Mouse (Mus musculus): ENCODE data around the gene Nkiras1. TPM values are rescaled to one million over a fixed set of nuclear protein-coding genes. Genes with fewer than 3 reads are reported as not detected.

Gene Nkiras1
- polyA plus RNA-seq, 1 experiment from 2014 or later: 15.0 TPM

- 83% methylated on average over 2 of the region's 2 CpGs for WGBS
- Histone ChIP-seq H3K27me3 (ENCODE audit: insufficient read depth, poor library complexity, severe bottlenecking) (no peaks in the 10 kb centered on the region), H3K4me3 (no peak overlapping the region), H3K4me1 (replicated peaks) (no peaks in the 10 kb centered on the region), H3K27ac (no peak overlapping the region), H3K36me3 (peaks cover 30% of the 10 kb centered on the region), H3K9me3 (no peaks in the 10 kb centered on the region)
- no peak for DNase-seq (ENCODE audit: low spot score)
These were observed 15.5 kb downstream of the Nkiras1 start for GRCm38 (mm10) chr14:18286441-18286840.

GRCm38 (mm10) chr14:18287391-18287790, 16.5 kb downstream of the Nkiras1 start:
- Histone ChIP-seq H3K9me3 (no peaks in the 10 kb centered on the region), H3K4me3 (no peak overlapping the region), H3K36me3 (peaks cover 21% of the 10 kb centered on the region; the same call in 1 of the 2 replicates), H3K4me1 (replicated peaks) (no peaks in the 10 kb centered on the region), H3K27me3 (ENCODE audit: insufficient read depth, poor library complexity, severe bottlenecking) (no peaks in the 10 kb centered on the region), H3K27ac (no peak overlapping the region)
- 86% methylated on average over 2 of the region's 2 CpGs for WGBS
- no peak for DNase-seq (ENCODE audit: low spot score)

GRCm38 (mm10) chr14:18292111-18292510, 21.2 kb downstream of the Nkiras1 start:
- Histone ChIP-seq H3K27me3 (ENCODE audit: insufficient read depth, poor library complexity, severe bottlenecking) (no peaks in the 10 kb centered on the region), H3K36me3 (no peaks in the 10 kb centered on the region), H3K4me1 (replicated peaks) (no peaks in the 10 kb centered on the region), H3K4me3 (no peak overlapping the region), H3K9me3 (no peaks in the 10 kb centered on the region), H3K27ac (no peak overlapping the region)
- 94% methylated on average over 3 of the region's 3 CpGs for WGBS
- DNase-seq (ENCODE audit: low spot score): no peak

GRCm38 (mm10) chr14:18292578-18292977, 21.6 kb downstream of the Nkiras1 start:
- H3K27me3 ChIP-seq (ENCODE audit: insufficient read depth, poor library complexity, severe bottlenecking): no peaks in the 10 kb centered on the region
- no peaks in the 10 kb centered on the region for H3K9me3 ChIP-seq
- DNase-seq (ENCODE audit: low spot score): no peak
- WGBS: 90% methylated on average over 3 of the region's 3 CpGs
- H3K36me3 ChIP-seq: no peaks in the 10 kb centered on the region
- no peaks in the 10 kb centered on the region for H3K4me1 ChIP-seq (replicated peaks)
- no peak overlapping the region for H3K4me3 ChIP-seq
- no peak overlapping the region for H3K27ac ChIP-seq

GRCm38 (mm10) chr14:18297441-18297840, 26.5 kb downstream of the Nkiras1 start:
- no peaks in the 10 kb centered on the region for H3K27me3 ChIP-seq (ENCODE audit: insufficient read depth, poor library complexity, severe bottlenecking)
- no peaks in the 10 kb centered on the region for H3K4me1 ChIP-seq (replicated peaks)
- no peak overlapping the region for H3K4me3 ChIP-seq
- H3K27ac ChIP-seq: no peak overlapping the region
- 91% methylated on average over 2 of the region's 2 CpGs for WGBS
- H3K36me3 ChIP-seq: peaks cover 7% of the 10 kb centered on the region; the same call in 1 of the 2 replicates
- H3K9me3 ChIP-seq: no peaks in the 10 kb centered on the region
- DNase-seq (ENCODE audit: low spot score): no peak

GRCm38 (mm10) chr14:18298874-18299273, 27.9 kb downstream of the Nkiras1 start:
- DNase-seq (ENCODE audit: low spot score): no peak
- Histone ChIP-seq H3K4me1 (replicated peaks) (no peaks in the 10 kb centered on the region), H3K4me3 (no peak overlapping the region), H3K36me3 (peaks cover 7% of the 10 kb centered on the region; the same call in 1 of the 2 replicates), H3K9me3 (no peaks in the 10 kb centered on the region), H3K27me3 (ENCODE audit: insufficient read depth, poor library complexity, severe bottlenecking) (no peaks in the 10 kb centered on the region), H3K27ac (no peak overlapping the region)
- 98% methylated on average over 2 of the region's 2 CpGs for WGBS

GRCm38 (mm10) chr14:18300676-18301075, 29.7 kb downstream of the Nkiras1 start:
- Histone ChIP-seq H3K9me3 (no peaks in the 10 kb centered on the region), H3K36me3 (peaks cover 18% of the 10 kb centered on the region), H3K4me1 (replicated peaks) (no peaks in the 10 kb centered on the region), H3K27me3 (ENCODE audit: insufficient read depth, poor library complexity, severe bottlenecking) (no peaks in the 10 kb centered on the region), H3K27ac (no peak overlapping the region), H3K4me3 (no peak overlapping the region)
- WGBS: 89% methylated on average over 2 of the region's 2 CpGs
- DNase-seq (ENCODE audit: low spot score): no peak

- 85% methylated on average over 3 of the region's 3 CpGs for WGBS
These were observed 30.7 kb downstream of the Nkiras1 start for GRCm38 (mm10) chr14:18301591-18301990.

GRCm38 (mm10) chr14:18302750-18303149, 31.8 kb downstream of the Nkiras1 start:
- Histone ChIP-seq H3K9me3 (no peaks in the 10 kb centered on the region), H3K27me3 (ENCODE audit: insufficient read depth, poor library complexity, severe bottlenecking) (no peaks in the 10 kb centered on the region), H3K36me3 (peaks cover 30% of the 10 kb centered on the region), H3K4me3 (no peak overlapping the region), H3K4me1 (replicated peaks) (no peaks in the 10 kb centered on the region), H3K27ac (no peak overlapping the region)
- no peak for DNase-seq (ENCODE audit: low spot score)
- WGBS: 81% methylated on average over 3 of the region's 3 CpGs

More at GRCm38 (mm10) chr14:18301591-18301990, 30.7 kb downstream of the Nkiras1 start:
- Histone ChIP-seq H3K4me3 (no peak overlapping the region), H3K4me1 (replicated peaks) (no peaks in the 10 kb centered on the region), H3K27ac (no peak overlapping the region), H3K9me3 (no peaks in the 10 kb centered on the region), H3K36me3 (peaks cover 28% of the 10 kb centered on the region), H3K27me3 (ENCODE audit: insufficient read depth, poor library complexity, severe bottlenecking) (no peaks in the 10 kb centered on the region)
- DNase-seq (ENCODE audit: low spot score): no peak

GRCm38 (mm10) chr14:18303262-18303661, 32.3 kb downstream of the Nkiras1 start:
- no peaks in the 10 kb centered on the region for H3K9me3 ChIP-seq
- WGBS: 90% methylated on average over 4 of the region's 4 CpGs
- H3K4me1 ChIP-seq (replicated peaks): no peaks in the 10 kb centered on the region
- H3K4me3 ChIP-seq: no peak overlapping the region
- no peaks in the 10 kb centered on the region for H3K27me3 ChIP-seq (ENCODE audit: insufficient read depth, poor library complexity, severe bottlenecking)
- H3K36me3 ChIP-seq: peaks cover 31% of the 10 kb centered on the region
- DNase-seq (ENCODE audit: low spot score): no peak
- no peak overlapping the region for H3K27ac ChIP-seq

- DNase-seq (ENCODE audit: low spot score): no peak
- 96% methylated on average over 5 of the region's 5 CpGs for WGBS
- H3K4me3 ChIP-seq: no peak overlapping the region
- H3K4me1 ChIP-seq (replicated peaks): no peaks in the 10 kb centered on the region
- peaks cover 25% of the 10 kb centered on the region for H3K36me3 ChIP-seq
- H3K9me3 ChIP-seq: no peaks in the 10 kb centered on the region
- no peak overlapping the region for H3K27ac ChIP-seq
- H3K27me3 ChIP-seq (ENCODE audit: insufficient read depth, poor library complexity, severe bottlenecking): no peaks in the 10 kb centered on the region
These were observed 33.2 kb downstream of the Nkiras1 start for GRCm38 (mm10) chr14:18304165-18304564.

GRCm38 (mm10) chr14:18317457-18318411, 46.8 kb downstream of the Nkiras1 start:
- Histone ChIP-seq H3K9me3 (no peaks in the 10 kb centered on the region), H3K36me3 (peaks cover 25% of the 10 kb centered on the region)
- WGBS: 91% methylated on average over 11 of the region's 11 CpGs

GRCm38 (mm10) chr14:18326968-18327672, 56.2 kb downstream of the Nkiras1 start:
- Histone ChIP-seq H3K27ac (peak overlapping the region; percentile 95), H3K9me3 (0 out of 2 replicates have a peak, but pooled peaks cover 3% of the 10 kb centered on the region), H3K36me3 (peaks cover 15% of the 10 kb centered on the region), H3K4me3 (peak overlapping the region; percentile 66), H3K4me1 (replicated peaks) (peaks cover 38% of the 10 kb centered on the region), H3K27me3 (ENCODE audit: insufficient read depth, poor library complexity, severe bottlenecking) (no peaks in the 10 kb centered on the region)
- DNase-seq (ENCODE audit: low spot score): peak; percentile 75
- WGBS: under 1% methylated on average over 31 of the region's 37 CpGs

More at GRCm38 (mm10) chr14:18317457-18318411, 46.8 kb downstream of the Nkiras1 start:
- Histone ChIP-seq H3K27ac (no peak overlapping the region), H3K4me3 (no peak overlapping the region), H3K27me3 (ENCODE audit: insufficient read depth, poor library complexity, severe bottlenecking) (no peaks in the 10 kb centered on the region), H3K4me1 (replicated peaks) (no peaks in the 10 kb centered on the region)
- DNase-seq (ENCODE audit: low spot score): no peak

All from hindbrain, embryonic 10.5 days (tissue).